Mouse (Mus musculus) midbrain, embryonic 14.5 days (tissue): ENCODE data around the gene Rita1. TPM values are rescaled to one million over a fixed set of nuclear protein-coding genes. Genes with fewer than 3 reads are reported as not detected.
A peak's percentile ranks its signal among the peaks of the same experiment; 100 is the strongest.

Source experiments
- ATAC-seq: fragments of 200-750 bp; cut with Nextera tagmentation; 2 replicates; pipeline ENCODE4 v1.8.0; 2017; ENCODE audit warnings: moderate number of reproducible peaks, moderate library complexity; ENCODE audit not compliant: low FRiP score, low TSS enrichment
- DNase-seq: peaks from one replicate; pipeline ENCODE4 v3.0.0-alpha.2; 2015
- H3K27ac ChIP-seq: fragments of 300-500 bp; sonication (generic); replicated peaks from 2 replicates; pipeline ENCODE4 v1.5.1; 2014; ENCODE audit warnings: mild to moderate bottlenecking, low read depth, low read length, moderate library complexity
- H3K27me3 ChIP-seq: fragments of 300-500 bp; sonication (generic); 2 replicates; pipeline ENCODE4 v1.6.1; 2014; ENCODE audit warnings: low read length, control low read depth, mixed read lengths; ENCODE audit not compliant: control insufficient read depth, insufficient read depth
- H3K36me3 ChIP-seq: fragments of 300-500 bp; sonication (generic); 2 replicates; pipeline ENCODE4 v1.6.1; 2014; ENCODE audit warnings: low read length, control low read depth; ENCODE audit not compliant: control insufficient read depth, insufficient read depth
- H3K4me1 ChIP-seq: fragments of 300-500 bp; sonication (generic); 2 replicates; pipeline ENCODE4 v1.6.1; 2014; ENCODE audit warnings: mild to moderate bottlenecking, antibody characterized with exemption, low read length, control low read depth; ENCODE audit not compliant: control insufficient read depth, insufficient read depth
- H3K4me2 ChIP-seq: fragments of 300-500 bp; sonication (generic); 2 replicates; pipeline ENCODE4 v1.6.1; 2014; ENCODE audit warnings: mild to moderate bottlenecking, low read length, moderate library complexity
- H3K4me3 ChIP-seq: fragments of 300-500 bp; sonication (generic); replicated peaks from 2 replicates; pipeline ENCODE4 v1.5.1; 2014; ENCODE audit warnings: low read depth, low read length
- H3K9ac ChIP-seq: fragments of 300-500 bp; sonication (generic); replicated peaks from 2 replicates; pipeline ENCODE4 v1.6.1; 2014; ENCODE audit warnings: mild to moderate bottlenecking, low read length, moderate library complexity
- H3K9me3 ChIP-seq: fragments of 300-500 bp; sonication (generic); 2 replicates; pipeline ENCODE4 v1.6.1; 2016; ENCODE audit warnings: low read length, control low read depth, mixed read lengths; ENCODE audit not compliant: control insufficient read depth
- WGBS: fragments of 180-500 bp; shearing (Covaris S2); extraction: QIAGEN DNeasy Blood & Tissue Kit; methylation state at CpG from one replicate; pipeline ENCODE4 v1.1.7; 2014; 5-methylcytosine and 5-hydroxymethylcytosine counted together
- polyA plus RNA-seq: library from polyadenylated mRNA; unstranded; fragments of >200 nt; fragmentation: Nextera tagmentation; extraction: Ambion mirVana; gene quantifications from 2 replicates; pipeline ENCODE4 v1.2.1, GENCODE M21; 2014

The Rita1 gene
- polyA plus RNA-seq, 1 experiment from 2014 or later: 20.6 TPM

- Histone ChIP-seq H3K9ac (no peak within 1 kb of the TSS; the same call in 1 of the 2 replicates), H3K36me3 (no peaks in the 10 kb centered on the region), H3K9me3 (no peaks in the 10 kb centered on the region), H3K27me3 (peaks cover 28% of the 10 kb centered on the region), H3K4me3 (peak within 1 kb of the TSS; percentile 18), H3K4me1 (peaks cover 7% of the 10 kb centered on the region; the same call in 1 of the 2 replicates), H3K27ac (no peak within 1 kb of the TSS), H3K4me2 (peak within 1 kb of the TSS; percentile 44)
- DNase-seq (peak; percentile 58), ATAC-seq (no peak)
- WGBS: 1% methylated on average over 52 of the region's 53 CpGs
Measured at GRCm38 (mm10) chr5:120648569-120649373, 36.4 kb upstream of the Rita1 start, which contains the start of gene Rasal1. Gene Rasal1 (plus strand): TSS chr5:120648812.

GRCm38 (mm10) chr5:120647814-120648491 lies 35.6 kb upstream of the Rita1 start:
- Histone ChIP-seq H3K27ac (no peak overlapping the region), H3K27me3 (peaks cover 28% of the 10 kb centered on the region)

GRCm38 (mm10) chr5:120647361-120647760 lies 35.0 kb upstream of the Rita1 start:
- no peak for ATAC-seq
- 80% methylated on average over 4 of the region's 4 CpGs for WGBS
- no peak overlapping the region for H3K4me2 ChIP-seq

More at GRCm38 (mm10) chr5:120647814-120648491, 35.6 kb upstream of the Rita1 start:
- Histone ChIP-seq H3K4me3 (no peak overlapping the region), H3K4me2 (no peak overlapping the region), H3K36me3 (no peaks in the 10 kb centered on the region), H3K9ac (no peak overlapping the region), H3K9me3 (no peaks in the 10 kb centered on the region), H3K4me1 (peaks cover 7% of the 10 kb centered on the region; the same call in 1 of the 2 replicates)
- 42% methylated on average over 12 of the region's 12 CpGs for WGBS
- ATAC-seq (no peak), DNase-seq (no peak)

GRCm38 (mm10) chr5:120645851-120646250 lies 33.5 kb upstream of the Rita1 start:
- H3K4me2 ChIP-seq: no peak overlapping the region

More at GRCm38 (mm10) chr5:120647361-120647760, 35.0 kb upstream of the Rita1 start:
- Histone ChIP-seq H3K27me3 (peaks cover 28% of the 10 kb centered on the region), H3K9me3 (no peaks in the 10 kb centered on the region), H3K9ac (no peak overlapping the region), H3K27ac (no peak overlapping the region), H3K4me1 (peaks cover 7% of the 10 kb centered on the region; the same call in 1 of the 2 replicates), H3K36me3 (no peaks in the 10 kb centered on the region), H3K4me3 (no peak overlapping the region)
- no peak for DNase-seq

GRCm38 (mm10) chr5:120644227-120644626 lies 31.8 kb upstream of the Rita1 start:
- whole genome bisulfite sequencing: 87% methylated on average over 3 of the region's 3 CpGs
- Histone ChIP-seq H3K27ac (no peak overlapping the region), H3K36me3 (no peaks in the 10 kb centered on the region), H3K9me3 (no peaks in the 10 kb centered on the region), H3K9ac (no peak overlapping the region), H3K4me3 (no peak overlapping the region), H3K27me3 (peaks cover 18% of the 10 kb centered on the region), H3K4me2 (no peak overlapping the region), H3K4me1 (peaks cover 7% of the 10 kb centered on the region; the same call in 1 of the 2 replicates)
- DNase-seq (no peak), ATAC-seq (no peak)

More at GRCm38 (mm10) chr5:120645851-120646250, 33.5 kb upstream of the Rita1 start:
- WGBS: 59% methylated on average over 6 of the region's 6 CpGs
- Histone ChIP-seq H3K4me3 (no peak overlapping the region), H3K4me1 (peaks cover 7% of the 10 kb centered on the region; the same call in 1 of the 2 replicates), H3K36me3 (no peaks in the 10 kb centered on the region), H3K9ac (no peak overlapping the region), H3K27ac (no peak overlapping the region), H3K27me3 (peaks cover 28% of the 10 kb centered on the region), H3K9me3 (no peaks in the 10 kb centered on the region)
- ATAC-seq (no peak), DNase-seq (no peak)

GRCm38 (mm10) chr5:120643365-120644085 lies 31.1 kb upstream of the Rita1 start:
- Histone ChIP-seq H3K27ac (no peak overlapping the region), H3K9me3 (no peaks in the 10 kb centered on the region), H3K4me3 (no peak overlapping the region), H3K36me3 (no peaks in the 10 kb centered on the region), H3K27me3 (peaks cover 11% of the 10 kb centered on the region; the same call in 1 of the 2 replicates), H3K9ac (no peak overlapping the region), H3K4me1 (peaks cover under 1% of the 10 kb centered on the region; the same call in 1 of the 2 replicates), H3K4me2 (no peak overlapping the region)
- WGBS: 75% methylated on average over 14 of the region's 14 CpGs
- no peak for DNase-seq
- ATAC-seq: no peak

GRCm38 (mm10) chr5:120640094-120640493 lies 27.7 kb upstream of the Rita1 start:
- 92% methylated on average over 7 of the region's 7 CpGs for WGBS
- no peak for ATAC-seq

GRCm38 (mm10) chr5:120635633-120636032 lies 23.2 kb upstream of the Rita1 start:
- no peaks in the 10 kb centered on the region for H3K4me1 ChIP-seq
- ATAC-seq: no peak
- no peaks in the 10 kb centered on the region for H3K27me3 ChIP-seq
- no peak overlapping the region for H3K9ac ChIP-seq
- H3K9me3 ChIP-seq: 0 out of 2 replicates have a peak, but pooled peaks cover 3% of the 10 kb centered on the region
- H3K4me3 ChIP-seq: no peak overlapping the region
- 90% methylated on average over 5 of the region's 5 CpGs for WGBS
- no peaks in the 10 kb centered on the region for H3K36me3 ChIP-seq
- H3K27ac ChIP-seq: no peak overlapping the region
- DNase-seq: no peak
- H3K4me2 ChIP-seq: no peak overlapping the region

More at GRCm38 (mm10) chr5:120640094-120640493, 27.7 kb upstream of the Rita1 start:
- Histone ChIP-seq H3K27me3 (no peaks in the 10 kb centered on the region), H3K4me3 (no peak overlapping the region), H3K9me3 (no peaks in the 10 kb centered on the region), H3K4me2 (no peak overlapping the region), H3K9ac (no peak overlapping the region), H3K4me1 (no peaks in the 10 kb centered on the region), H3K27ac (no peak overlapping the region), H3K36me3 (no peaks in the 10 kb centered on the region)
- DNase-seq: no peak
